Mouse (Mus musculus) intestine, postnatal 0 days (tissue): ENCODE measurements at regions not wholly inside any gene's neighbourhood (a gene's known extent, or its start where the extent isn't known, plus 50 kb on each side); places are given as distances from the start of the nearest gene placed in this dataset.
"Not testable (repeated sequence)": the region's sequence is repeated elsewhere in the genome, so short reads cannot be mapped to it uniquely, and the experiment has no call there.

Source experiments
- ATAC-seq: fragments of 200-750 bp; cut with Nextera tagmentation; 2 replicates; pipeline ENCODE4 v1.8.0; 2017; ENCODE audit warnings: mild to moderate bottlenecking, moderate TSS enrichment, moderate library complexity
- H3K27ac ChIP-seq: fragments of 300-500 bp; sonication (generic); 2 replicates; pipeline ENCODE4 v1.5.1; 2014; ENCODE audit warnings: mild to moderate bottlenecking, low read depth, low read length, moderate library complexity
- H3K27me3 ChIP-seq: fragments of 300-500 bp; sonication (generic); replicated peaks from 2 replicates; pipeline ENCODE4 v1.6.1; 2014; ENCODE audit warnings: low read length, mixed read lengths; ENCODE audit not compliant: control insufficient read depth, insufficient read depth
- H3K36me3 ChIP-seq: fragments of 300-500 bp; sonication (generic); 2 replicates; pipeline ENCODE4 v1.6.1; 2014; ENCODE audit warnings: mild to moderate bottlenecking, moderate library complexity; ENCODE audit not compliant: control insufficient read depth, insufficient read depth
- H3K4me1 ChIP-seq: fragments of 300-500 bp; sonication (generic); replicated peaks from 2 replicates; pipeline ENCODE4 v1.6.1; 2014; ENCODE audit warnings: antibody characterized with exemption, low read length, mixed read lengths; ENCODE audit not compliant: control insufficient read depth, insufficient read depth
- H3K4me2 ChIP-seq: fragments of 300-500 bp; sonication (generic); replicated peaks from 2 replicates; pipeline ENCODE4 v1.6.1; 2014; ENCODE audit warnings: low read depth, mild to moderate bottlenecking, moderate library complexity
- H3K4me3 ChIP-seq: fragments of 300-500 bp; sonication (generic); 2 replicates; pipeline ENCODE4 v1.5.1; 2014; ENCODE audit warnings: low read depth, low read length
- H3K9ac ChIP-seq: fragments of 300-500 bp; sonication (generic); 2 replicates; pipeline ENCODE4 v1.6.1; 2014; ENCODE audit warnings: mild to moderate bottlenecking, low read depth, low read length
- H3K9me3 ChIP-seq: fragments of 300-500 bp; sonication (generic); 2 replicates; pipeline ENCODE4 v1.6.1; 2016; ENCODE audit warnings: mixed run types; ENCODE audit not compliant: control insufficient read depth
- CTCF ChIP-seq: sonication (generic); IDR thresholded peaks from 2 replicates; pipeline ENCODE4 v1.5.1; 2016; ENCODE audit warnings: low read depth, mild to moderate bottlenecking, control low read depth, antibody characterized with exemption, moderate library complexity
- WGBS: fragments of 180-500 bp; shearing (Covaris S2); extraction: QIAGEN DNeasy Blood & Tissue Kit; methylation state at CpG from one replicate; pipeline ENCODE4 v1.1.7; 2014; 5-methylcytosine and 5-hydroxymethylcytosine counted together

DNA sequence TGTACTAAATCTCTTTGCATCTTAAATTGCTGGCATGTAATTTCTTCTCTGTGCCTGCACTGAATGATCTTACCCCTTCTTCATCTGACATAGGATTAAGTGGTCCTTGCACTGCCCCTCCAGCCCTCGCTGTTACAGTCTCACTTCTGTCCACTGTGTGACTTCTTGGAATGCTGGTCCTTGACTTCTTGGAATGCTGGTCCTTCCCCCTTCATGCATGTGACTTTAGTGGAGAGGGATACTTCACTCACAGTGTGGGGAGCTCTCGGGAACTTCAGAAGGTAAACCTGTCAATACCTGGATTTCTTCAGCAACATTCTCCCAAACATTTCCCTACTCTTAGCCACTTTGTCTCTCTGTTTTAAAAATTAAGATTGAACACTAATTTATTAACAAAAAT is 91.0 kb upstream of the Cdk6 start:
- Histone ChIP-seq H3K36me3 (no peaks in the 10 kb centered on the region), H3K4me2 (no peak overlapping the region), H3K4me3 (no peak overlapping the region), H3K9me3 (no peaks in the 10 kb centered on the region), H3K27ac (no peak overlapping the region), H3K27me3 (no peaks in the 10 kb centered on the region), H3K9ac (no peak overlapping the region), H3K4me1 (no peaks in the 10 kb centered on the region)
- no peak for TF ChIP-seq CTCF
- 73% methylated on average over 2 of the region's 2 CpGs for WGBS
- no peak for ATAC-seq

DNA sequence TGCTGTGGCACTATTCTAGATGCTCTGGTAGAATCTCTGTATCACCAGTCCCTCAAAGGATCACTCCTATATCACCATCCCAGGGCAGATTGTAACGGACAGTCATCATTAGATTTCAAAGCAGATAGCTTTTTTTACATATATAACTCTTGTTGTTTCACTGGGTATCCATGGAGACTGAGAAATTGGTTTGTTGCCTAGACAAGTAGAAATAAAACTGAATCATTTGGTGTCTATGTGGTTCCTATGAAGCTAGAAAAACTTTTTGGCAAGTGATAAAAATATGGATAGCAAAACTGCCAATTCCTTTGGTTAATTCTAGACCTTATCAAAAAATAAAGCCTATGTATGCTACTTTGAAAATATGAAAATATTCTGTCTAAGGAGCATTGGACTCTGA is 81.0 kb upstream of the Cdk6 start:
- Histone ChIP-seq H3K4me3 (no peak overlapping the region), H3K27ac (no peak overlapping the region), H3K36me3 (no peaks in the 10 kb centered on the region), H3K27me3 (no peaks in the 10 kb centered on the region), H3K9me3 (no peaks in the 10 kb centered on the region), H3K4me1 (no peaks in the 10 kb centered on the region), H3K4me2 (no peak overlapping the region), H3K9ac (no peak overlapping the region)
- TF ChIP-seq CTCF: no peak
- ATAC-seq: no peak
- 76% methylated on average over 1 of the region's 1 CpGs for WGBS

- peak; percentile 87 for ATAC-seq
- not testable (repeated sequence) for H3K36me3 ChIP-seq, H3K27ac ChIP-seq, H3K27me3 ChIP-seq, H3K4me3 ChIP-seq, H3K9me3 ChIP-seq, H3K4me1 ChIP-seq, H3K4me2 ChIP-seq, H3K9ac ChIP-seq
- 29% methylated on average over 8 of the region's 8 CpGs for WGBS
Observed at GRCm38 (mm10) chr5:3264988-3265738, 76.1 kb upstream of the Cdk6 start.

DNA sequence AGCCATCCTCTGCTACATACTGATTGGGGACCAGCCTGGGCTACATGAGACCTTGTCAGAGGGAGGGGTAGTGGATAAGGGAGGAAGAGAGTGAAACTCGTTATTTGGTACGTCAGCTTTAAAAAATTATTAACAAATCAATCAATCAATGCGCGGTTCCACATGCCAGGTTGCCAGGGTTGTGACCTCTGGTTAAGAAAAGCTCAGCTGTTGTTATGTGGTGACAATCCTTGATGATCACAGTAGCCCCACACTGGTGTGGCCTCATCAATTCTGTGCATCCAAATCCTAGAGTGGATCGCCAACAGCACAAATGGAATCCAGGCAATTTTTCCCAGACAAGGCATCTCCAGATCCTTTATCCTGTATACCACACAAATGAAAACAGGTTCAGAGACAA is 74.3 kb upstream of the Cdk6 start:
- Histone ChIP-seq H3K9me3 (no peaks in the 10 kb centered on the region), H3K4me1 (no peaks in the 10 kb centered on the region), H3K9ac (no peak overlapping the region), H3K4me3 (no peak overlapping the region), H3K36me3 (no peaks in the 10 kb centered on the region), H3K27ac (no peak overlapping the region), H3K27me3 (no peaks in the 10 kb centered on the region), H3K4me2 (no peak overlapping the region)
- no peak for TF ChIP-seq CTCF
- WGBS: 88% methylated on average over 5 of the region's 5 CpGs
- no peak for ATAC-seq

- H3K4me3 ChIP-seq: no peak overlapping the region
- no peaks in the 10 kb centered on the region for H3K9me3 ChIP-seq
- ATAC-seq: no peak
- no peak overlapping the region for H3K9ac ChIP-seq
- no peak overlapping the region for H3K27ac ChIP-seq
- 57% methylated on average over 7 of the region's 7 CpGs for WGBS
- H3K4me1 ChIP-seq: no peaks in the 10 kb centered on the region
- no peaks in the 10 kb centered on the region for H3K36me3 ChIP-seq
- H3K4me2 ChIP-seq: no peak overlapping the region
- TF ChIP-seq CTCF: no peak
- H3K27me3 ChIP-seq: no peaks in the 10 kb centered on the region
Observed at GRCm38 (mm10) chr5:3269760-3270159, 71.5 kb upstream of the Cdk6 start.

DNA sequence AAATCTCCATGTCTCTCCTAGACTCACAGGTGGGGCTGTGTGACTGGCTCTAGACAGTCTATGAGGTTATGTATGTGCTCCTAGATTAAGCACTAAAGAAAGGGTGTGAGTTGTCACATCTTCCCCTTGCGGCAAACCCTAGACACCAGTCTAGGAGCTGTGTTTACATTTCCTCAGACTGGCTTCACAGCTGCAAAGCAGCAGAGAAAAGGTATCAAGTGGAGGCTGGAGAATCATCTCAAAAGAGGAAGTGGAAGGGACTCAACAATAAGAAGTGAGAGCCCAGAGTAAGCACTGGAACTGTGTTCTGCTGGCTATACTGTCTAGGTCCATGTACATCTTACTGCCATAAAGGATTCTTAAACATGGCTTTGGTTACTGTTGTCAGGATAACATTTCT is 68.1 kb upstream of the Cdk6 start:
- H3K27me3 ChIP-seq, H3K9me3 ChIP-seq, H3K4me3 ChIP-seq, ATAC-seq, H3K4me1 ChIP-seq, H3K9ac ChIP-seq, H3K36me3 ChIP-seq, H3K27ac ChIP-seq, H3K4me2 ChIP-seq: not testable (repeated sequence)
- WGBS: 20% methylated on average over 1 of the region's 1 CpGs

GRCm38 (mm10) chr5:3277241-3277640 is 64.0 kb upstream of the Cdk6 start:
- ATAC-seq: not testable (repeated sequence)
- 88% methylated on average over 16 of the region's 16 CpGs for WGBS

DNA sequence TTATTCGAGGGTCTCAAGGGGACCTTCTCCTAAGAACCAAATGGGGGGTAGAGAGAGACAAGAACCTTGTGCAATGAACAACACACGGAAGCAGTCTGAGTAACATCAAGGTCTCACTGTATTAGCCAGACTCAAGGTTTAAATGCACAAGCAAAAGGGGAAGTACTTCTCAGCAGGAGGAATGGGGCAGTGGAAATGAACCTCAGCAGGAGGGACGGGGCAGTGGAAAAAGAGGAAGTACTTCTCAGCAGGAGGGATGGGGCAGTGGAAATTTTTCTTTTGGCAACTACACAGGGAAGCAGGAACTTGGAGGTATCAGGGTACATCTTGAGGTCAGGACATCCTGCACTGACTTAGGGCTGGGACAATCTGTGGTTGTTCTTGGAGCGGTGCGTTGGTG is 62.3 kb upstream of the Cdk6 start:
- ATAC-seq, H3K4me1 ChIP-seq, H3K36me3 ChIP-seq, H3K9me3 ChIP-seq, H3K4me3 ChIP-seq, H3K9ac ChIP-seq, H3K27ac ChIP-seq, H3K27me3 ChIP-seq, H3K4me2 ChIP-seq: not testable (repeated sequence)
- WGBS: 84% methylated on average over 5 of the region's 5 CpGs

More at GRCm38 (mm10) chr5:3277241-3277640, 64.0 kb upstream of the Cdk6 start:
- not testable (repeated sequence) for H3K9me3 ChIP-seq, H3K36me3 ChIP-seq, H3K4me3 ChIP-seq, H3K9ac ChIP-seq, H3K27ac ChIP-seq, H3K4me2 ChIP-seq, H3K27me3 ChIP-seq, H3K4me1 ChIP-seq

GRCm38 (mm10) chr5:3281911-3282506 is 59.3 kb upstream of the Cdk6 start:
- not testable (repeated sequence) for H3K9me3 ChIP-seq, H3K27me3 ChIP-seq, H3K27ac ChIP-seq, H3K4me3 ChIP-seq, H3K36me3 ChIP-seq, H3K4me2 ChIP-seq, H3K4me1 ChIP-seq, H3K9ac ChIP-seq, ATAC-seq
- 55% methylated on average over 8 of the region's 8 CpGs for WGBS
